Mouse (Mus musculus): Measurements from ENCODE around the gene Zbtb7b. TPM values are rescaled to one million over a fixed set of nuclear protein-coding genes. Genes with fewer than 3 reads are reported as not detected.

The Zbtb7b gene
- polyA plus RNA-seq, 1 experiment from 2014 or later: 8.0 TPM

DNA sequence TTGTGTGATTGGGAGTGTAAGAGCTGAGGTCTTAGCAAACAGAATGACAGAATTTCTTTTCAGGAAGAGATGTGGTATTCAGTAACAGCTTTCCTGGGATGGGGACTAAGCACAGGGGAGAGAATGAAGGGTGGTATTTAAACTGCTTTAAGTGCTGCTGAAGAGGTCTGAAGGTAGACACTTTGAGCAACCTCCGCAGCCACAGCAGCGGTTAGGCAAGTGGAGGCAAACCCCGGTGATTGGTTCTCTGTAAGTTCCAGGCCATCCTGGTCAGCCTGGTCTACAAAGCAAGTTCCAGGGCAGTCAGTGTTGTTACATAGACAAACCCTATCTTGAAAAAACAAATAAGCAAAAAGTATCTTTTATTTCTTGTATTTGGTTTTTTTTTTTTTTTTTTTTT is 25.4 kb upstream of the Zbtb7b start:
- ATAC-seq (ENCODE audit: insufficient read depth, low FRiP score): no peak
- Histone ChIP-seq H3K9ac (ENCODE audit: low read length) (peak overlapping the region; percentile 79), H3K27ac (ENCODE audit: low read length) (peak overlapping the region; percentile 99), H3K36me3 (ENCODE audit: control insufficient read depth, insufficient read depth, low read length) (peaks cover 6% of the 10 kb centered on the region), H3K9me3 (replicated peaks; ENCODE audit: control insufficient read depth, low read length) (no peaks in the 10 kb centered on the region), H3K27me3 (ENCODE audit: control insufficient read depth, insufficient read depth, low read length) (no peaks in the 10 kb centered on the region), H3K4me2 (ENCODE audit: low read depth, low read length) (peak overlapping the region; percentile 78), H3K4me1 (ENCODE audit: control insufficient read depth, insufficient read depth, low read length) (peaks cover 48% of the 10 kb centered on the region), H3K4me3 (replicated peaks; ENCODE audit: low read length) (peak overlapping the region; percentile 70)
- 20% methylated on average over 3 of the region's 3 CpGs for WGBS

DNA sequence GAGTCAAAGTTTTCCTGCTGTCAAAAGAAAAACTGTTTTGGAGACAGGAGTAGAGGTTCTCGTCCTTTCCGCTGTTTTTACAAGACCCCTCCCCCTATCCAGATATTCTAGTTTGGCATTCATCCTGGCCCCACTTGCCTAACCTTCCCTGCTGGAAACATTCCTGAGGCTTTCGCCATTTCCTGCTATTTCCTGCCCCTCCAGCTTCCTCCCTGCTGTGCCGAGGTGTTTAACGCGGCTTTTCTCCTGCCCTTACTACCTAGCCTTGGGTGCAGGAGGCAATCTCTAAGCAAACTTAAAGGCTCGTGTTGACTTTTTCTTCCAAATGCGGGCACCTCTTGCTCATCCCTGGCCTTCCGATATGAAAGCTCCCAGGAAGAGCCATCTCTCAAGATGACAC is 25.0 kb upstream of the Zbtb7b start:
- no peaks in the 10 kb centered on the region for H3K27me3 ChIP-seq (ENCODE audit: control insufficient read depth, insufficient read depth, low read length)
- peaks cover 44% of the 10 kb centered on the region for H3K4me1 ChIP-seq (ENCODE audit: control insufficient read depth, insufficient read depth, low read length)
- H3K9me3 ChIP-seq (replicated peaks; ENCODE audit: control insufficient read depth, low read length): no peaks in the 10 kb centered on the region
- WGBS: 1% methylated on average over 9 of the region's 9 CpGs
- H3K36me3 ChIP-seq (ENCODE audit: control insufficient read depth, insufficient read depth, low read length): peaks cover 10% of the 10 kb centered on the region
- peak overlapping the region; percentile 78 for H3K4me2 ChIP-seq (ENCODE audit: low read depth, low read length)
- no peak for ATAC-seq (ENCODE audit: insufficient read depth, low FRiP score)
- H3K9ac ChIP-seq (ENCODE audit: low read length): peak overlapping the region; percentile 79
- H3K4me3 ChIP-seq (replicated peaks; ENCODE audit: low read length): peak overlapping the region; percentile 70
- peak overlapping the region; percentile 99 for H3K27ac ChIP-seq (ENCODE audit: low read length)

- peak overlapping the region; percentile 99 for H3K27ac ChIP-seq (ENCODE audit: low read length)
- peak overlapping the region; percentile 70 for H3K4me3 ChIP-seq (replicated peaks; ENCODE audit: low read length)
- WGBS: under 1% methylated on average over 16 of the region's 16 CpGs
- H3K27me3 ChIP-seq (ENCODE audit: control insufficient read depth, insufficient read depth, low read length): no peaks in the 10 kb centered on the region
- no peaks in the 10 kb centered on the region for H3K9me3 ChIP-seq (replicated peaks; ENCODE audit: control insufficient read depth, low read length)
- H3K4me2 ChIP-seq (ENCODE audit: low read depth, low read length): peak overlapping the region; percentile 78
- peak overlapping the region; percentile 79 for H3K9ac ChIP-seq (ENCODE audit: low read length)
- peaks cover 37% of the 10 kb centered on the region for H3K4me1 ChIP-seq (ENCODE audit: control insufficient read depth, insufficient read depth, low read length)
- ATAC-seq (ENCODE audit: insufficient read depth, low FRiP score): peak; percentile 16
- peaks cover 17% of the 10 kb centered on the region for H3K36me3 ChIP-seq (ENCODE audit: control insufficient read depth, insufficient read depth, low read length)
Measured at GRCm38 (mm10) chr3:89418861-89419250, 24.3 kb upstream of the Zbtb7b start.

GRCm38 (mm10) chr3:89418170-89418860 is 23.7 kb upstream of the Zbtb7b start, which contains the start of the genes Cks1b and Shc1:
Gene Cks1b, minus strand, starts transcription at chr3:89418383.
Gene Shc1, plus strand, starts transcription at chr3:89418443.
- H3K4me1 ChIP-seq (ENCODE audit: control insufficient read depth, insufficient read depth, low read length): peaks cover 32% of the 10 kb centered on the region
- peak; percentile 94 for ATAC-seq (ENCODE audit: insufficient read depth, low FRiP score)
- H3K27ac ChIP-seq (ENCODE audit: low read length): peak within 1 kb of the TSS; percentile 99
- peak within 1 kb of the TSS; percentile 79 for H3K9ac ChIP-seq (ENCODE audit: low read length)
- H3K36me3 ChIP-seq (ENCODE audit: control insufficient read depth, insufficient read depth, low read length): peaks cover 18% of the 10 kb centered on the region
- H3K4me3 ChIP-seq (replicated peaks; ENCODE audit: low read length): peak within 1 kb of the TSS; percentile 70
- WGBS: under 1% methylated on average over 39 of the region's 39 CpGs
- H3K9me3 ChIP-seq (replicated peaks; ENCODE audit: control insufficient read depth, low read length): no peaks in the 10 kb centered on the region
- no peaks in the 10 kb centered on the region for H3K27me3 ChIP-seq (ENCODE audit: control insufficient read depth, insufficient read depth, low read length)
- peak within 1 kb of the TSS; percentile 78 for H3K4me2 ChIP-seq (ENCODE audit: low read depth, low read length)

DNA sequence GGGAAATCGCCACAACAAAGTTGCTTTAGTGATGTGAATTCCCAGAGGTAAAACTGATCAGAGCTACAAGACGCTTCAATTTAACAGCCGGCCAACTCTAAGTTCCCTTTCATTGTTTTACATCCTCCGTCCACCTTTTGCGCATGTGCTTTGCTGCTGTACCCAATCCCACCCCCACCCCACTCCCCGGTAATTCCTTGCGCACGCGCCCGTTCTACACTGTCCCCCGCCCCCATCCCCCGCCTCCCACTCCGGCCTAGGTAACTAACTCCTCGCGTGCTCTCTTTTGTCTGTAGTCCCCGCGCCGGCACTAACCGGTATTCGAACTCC is 23.2 kb upstream of the Zbtb7b start:
- no peaks in the 10 kb centered on the region for H3K27me3 ChIP-seq (ENCODE audit: control insufficient read depth, insufficient read depth, low read length)

GRCm38 (mm10) chr3:89417131-89417530 is 22.6 kb upstream of the Zbtb7b start:
- peak overlapping the region; percentile 74 for H3K9ac ChIP-seq (ENCODE audit: low read length)
- WGBS: 17% methylated on average over 2 of the region's 2 CpGs
- peaks cover 25% of the 10 kb centered on the region for H3K4me1 ChIP-seq (ENCODE audit: control insufficient read depth, insufficient read depth, low read length)
- peak overlapping the region; percentile 78 for H3K4me2 ChIP-seq (ENCODE audit: low read depth, low read length)
- no peaks in the 10 kb centered on the region for H3K9me3 ChIP-seq (replicated peaks; ENCODE audit: control insufficient read depth, low read length)
- H3K27me3 ChIP-seq (ENCODE audit: control insufficient read depth, insufficient read depth, low read length): no peaks in the 10 kb centered on the region
- H3K27ac ChIP-seq (ENCODE audit: low read length): peak overlapping the region; percentile 99
- peak overlapping the region; percentile 70 for H3K4me3 ChIP-seq (replicated peaks; ENCODE audit: low read length)
- peaks cover 18% of the 10 kb centered on the region for H3K36me3 ChIP-seq (ENCODE audit: control insufficient read depth, insufficient read depth, low read length)
- no peak for ATAC-seq (ENCODE audit: insufficient read depth, low FRiP score)

More for the DNA sequence above, 23.2 kb upstream of the Zbtb7b start:
- peak; percentile 12 for ATAC-seq (ENCODE audit: insufficient read depth, low FRiP score)
- H3K9me3 ChIP-seq (replicated peaks; ENCODE audit: control insufficient read depth, low read length): no peaks in the 10 kb centered on the region
- peaks cover 27% of the 10 kb centered on the region for H3K4me1 ChIP-seq (ENCODE audit: control insufficient read depth, insufficient read depth, low read length)
- peak overlapping the region; percentile 99 for H3K27ac ChIP-seq (ENCODE audit: low read length)
- peaks cover 18% of the 10 kb centered on the region for H3K36me3 ChIP-seq (ENCODE audit: control insufficient read depth, insufficient read depth, low read length)
- H3K4me2 ChIP-seq (ENCODE audit: low read depth, low read length): peak overlapping the region; percentile 78
- WGBS: under 1% methylated on average over 20 of the region's 20 CpGs
- H3K4me3 ChIP-seq (replicated peaks; ENCODE audit: low read length): peak overlapping the region; percentile 70
- H3K9ac ChIP-seq (ENCODE audit: low read length): peak overlapping the region; percentile 74

GRCm38 (mm10) chr3:89416158-89416557 is 21.6 kb upstream of the Zbtb7b start:
- no peak for ATAC-seq (ENCODE audit: insufficient read depth, low FRiP score)
- Histone ChIP-seq H3K4me3 (replicated peaks; ENCODE audit: low read length) (no peak overlapping the region), H3K27me3 (ENCODE audit: control insufficient read depth, insufficient read depth, low read length) (no peaks in the 10 kb centered on the region), H3K27ac (ENCODE audit: low read length) (no peak overlapping the region), H3K4me1 (ENCODE audit: control insufficient read depth, insufficient read depth, low read length) (peaks cover 21% of the 10 kb centered on the region), H3K9me3 (replicated peaks; ENCODE audit: control insufficient read depth, low read length) (no peaks in the 10 kb centered on the region), H3K4me2 (ENCODE audit: low read depth, low read length) (no peak overlapping the region), H3K36me3 (ENCODE audit: control insufficient read depth, insufficient read depth, low read length) (peaks cover 18% of the 10 kb centered on the region), H3K9ac (ENCODE audit: low read length) (no peak overlapping the region)
- 92% methylated on average over 8 of the region's 8 CpGs for WGBS

DNA sequence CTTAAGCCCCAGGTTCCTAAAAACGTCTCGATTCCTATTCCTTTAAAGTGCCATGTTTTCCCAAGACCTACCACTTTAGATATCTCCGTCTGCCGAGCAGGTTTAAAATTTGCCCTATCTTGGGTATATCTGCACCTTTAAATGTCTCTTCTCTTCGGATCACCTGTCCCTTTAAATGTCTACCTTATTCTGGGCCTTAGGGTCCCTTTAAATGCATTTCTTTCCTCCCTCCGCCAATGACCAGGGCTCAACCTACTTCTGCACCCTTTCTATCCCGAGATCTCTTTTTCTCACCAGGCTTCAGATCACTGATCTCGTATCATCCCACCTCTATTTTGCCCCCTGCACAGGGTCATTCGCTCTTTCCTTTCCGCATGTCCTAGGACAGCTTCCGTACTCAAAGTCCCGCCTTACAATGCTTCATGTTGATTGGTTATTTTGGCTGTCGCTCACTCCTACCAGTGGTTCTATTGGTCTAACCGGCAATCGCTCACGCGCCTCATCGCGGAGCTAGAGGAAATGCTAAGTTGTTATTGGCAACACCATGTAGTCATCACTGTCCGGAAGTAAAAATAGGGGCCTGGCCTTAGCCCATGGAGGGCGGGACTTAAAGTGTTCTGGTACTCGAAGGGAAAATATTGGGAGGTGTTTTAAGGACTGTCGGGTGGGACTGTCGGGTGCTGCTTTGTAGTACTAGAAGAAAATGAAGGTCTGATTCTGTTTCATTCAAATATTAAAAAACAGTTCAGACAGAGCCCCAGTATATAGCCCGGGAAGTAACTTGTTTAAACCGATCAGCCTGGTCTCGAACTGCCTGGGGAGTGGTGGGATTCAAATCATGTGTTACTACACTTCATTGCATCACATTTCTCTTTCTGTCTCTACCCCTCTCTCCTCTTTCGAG is 17.2 kb upstream of the Zbtb7b start, which contains the start of gene Flad1:
Gene Flad1 (minus strand): TSS at position 381 of the 904 bp plus-strand sequence.
- Histone ChIP-seq H3K4me1 (ENCODE audit: control insufficient read depth, insufficient read depth, low read length) (peaks cover 7% of the 10 kb centered on the region), H3K4me3 (replicated peaks; ENCODE audit: low read length) (peak within 1 kb of the TSS; percentile 61), H3K9me3 (replicated peaks; ENCODE audit: control insufficient read depth, low read length) (no peaks in the 10 kb centered on the region), H3K27ac (ENCODE audit: low read length) (peak within 1 kb of the TSS; percentile 11; the same call in 1 of the 2 replicates), H3K27me3 (ENCODE audit: control insufficient read depth, insufficient read depth, low read length) (no peaks in the 10 kb centered on the region), H3K9ac (ENCODE audit: low read length) (peak within 1 kb of the TSS; percentile 68), H3K36me3 (ENCODE audit: control insufficient read depth, insufficient read depth, low read length) (peaks cover 25% of the 10 kb centered on the region), H3K4me2 (ENCODE audit: low read depth, low read length) (peak within 1 kb of the TSS; percentile 65)
- WGBS: 6% methylated on average over 28 of the region's 28 CpGs
- peak; percentile 99 for ATAC-seq (ENCODE audit: insufficient read depth, low FRiP score)

DNA sequence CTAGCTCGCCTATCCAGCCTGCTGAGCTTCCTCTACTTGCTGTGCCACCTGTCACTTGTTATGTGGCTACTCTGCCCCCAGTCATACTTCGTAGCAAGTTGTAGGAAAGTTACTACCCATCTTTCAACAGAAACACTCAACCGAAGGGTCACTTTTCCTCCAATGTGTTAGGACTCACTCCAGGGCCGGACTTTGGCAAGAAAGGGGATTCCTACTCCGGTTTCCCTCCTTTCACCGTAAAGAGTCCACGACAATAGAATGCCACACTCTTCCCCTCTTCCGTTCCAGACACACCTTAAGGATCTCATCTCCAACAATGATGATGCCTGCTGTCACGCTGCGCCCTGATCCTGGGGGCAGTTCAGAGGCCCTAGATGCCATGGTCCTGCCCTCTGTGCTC is 16.3 kb upstream of the Zbtb7b start:
- H3K9me3 ChIP-seq (replicated peaks; ENCODE audit: control insufficient read depth, low read length): no peaks in the 10 kb centered on the region
- H3K9ac ChIP-seq (ENCODE audit: low read length): peak overlapping the region; percentile 68
- H3K27me3 ChIP-seq (ENCODE audit: control insufficient read depth, insufficient read depth, low read length): no peaks in the 10 kb centered on the region
- WGBS: 77% methylated on average over 10 of the region's 10 CpGs
- peaks cover 3% of the 10 kb centered on the region; the same call in 1 of the 2 replicates for H3K4me1 ChIP-seq (ENCODE audit: control insufficient read depth, insufficient read depth, low read length)
- peak overlapping the region; percentile 61 for H3K4me3 ChIP-seq (replicated peaks; ENCODE audit: low read length)
- H3K4me2 ChIP-seq (ENCODE audit: low read depth, low read length): peak overlapping the region; percentile 65
- ATAC-seq (ENCODE audit: insufficient read depth, low FRiP score): no peak
- no peak overlapping the region for H3K27ac ChIP-seq (ENCODE audit: low read length)
- peaks cover 22% of the 10 kb centered on the region for H3K36me3 ChIP-seq (ENCODE audit: control insufficient read depth, insufficient read depth, low read length)

Measured in stomach, embryonic 16.5 days (tissue).